Mouse (Mus musculus) hindbrain, embryonic 15.5 days (tissue): Measurements from ENCODE around the gene Arhgef28. TPM values are rescaled to one million over a fixed set of nuclear protein-coding genes. Genes with fewer than 3 reads are reported as not detected.
"Not testable (repeated sequence)": the region's sequence is repeated elsewhere in the genome, so short reads cannot be mapped to it uniquely, and the experiment has no call there.

Experiments
- ATAC-seq: fragments of 200-750 bp; cut with Nextera tagmentation; 2 replicates; pipeline ENCODE4 v1.8.0; 2017; ENCODE audit warnings: low read depth, moderate number of reproducible peaks, moderate TSS enrichment; ENCODE audit not compliant: low FRiP score
- H3K27ac ChIP-seq: fragments of 300-500 bp; sonication (generic); replicated peaks from 2 replicates; pipeline ENCODE4 v1.5.1; 2015; ENCODE audit warnings: mild to moderate bottlenecking, inconsistent platforms
- H3K27me3 ChIP-seq: fragments of 300-500 bp; sonication (generic); 2 replicates; pipeline ENCODE4 v1.6.1; 2015; ENCODE audit warnings: control low read depth, inconsistent platforms
- H3K36me3 ChIP-seq: fragments of 300-500 bp; sonication (generic); 2 replicates; pipeline ENCODE4 v1.6.1; 2015; ENCODE audit warnings: control low read depth, inconsistent platforms
- H3K4me1 ChIP-seq: fragments of 300-500 bp; sonication (generic); replicated peaks from 2 replicates; pipeline ENCODE4 v1.6.1; 2015; ENCODE audit warnings: control low read depth, inconsistent platforms
- H3K4me2 ChIP-seq: fragments of 300-500 bp; sonication (generic); 2 replicates; pipeline ENCODE4 v1.6.1; 2015; ENCODE audit warnings: moderate library complexity, mild to moderate bottlenecking, inconsistent platforms
- H3K4me3 ChIP-seq: fragments of 300-500 bp; sonication (generic); 2 replicates; pipeline ENCODE4 v1.5.1; 2015; ENCODE audit warnings: mild to moderate bottlenecking, inconsistent platforms
- H3K9ac ChIP-seq: fragments of 300-500 bp; sonication (generic); 2 replicates; pipeline ENCODE4 v1.6.1; 2015; ENCODE audit warnings: inconsistent platforms
- H3K9me3 ChIP-seq: fragments of 300-500 bp; sonication (generic); 2 replicates; pipeline ENCODE4 v1.6.1; 2016; ENCODE audit warnings: control low read depth, inconsistent platforms
- WGBS: fragments of 180-500 bp; shearing (Covaris S2); methylation state at CpG from one replicate; pipeline ENCODE4 v1.1.7; 2015; 5-methylcytosine and 5-hydroxymethylcytosine counted together
- polyA plus RNA-seq: library from polyadenylated mRNA; unstranded; fragments of >200 nt; fragmentation: Nextera tagmentation; extraction: Ambion mirVana; gene quantifications from 2 replicates; pipeline ENCODE4 v1.2.1, GENCODE M21; 2015

Arhgef28 gene
- polyA plus RNA-seq, 1 experiment from 2014 or later = 29.3 TPM

DNA sequence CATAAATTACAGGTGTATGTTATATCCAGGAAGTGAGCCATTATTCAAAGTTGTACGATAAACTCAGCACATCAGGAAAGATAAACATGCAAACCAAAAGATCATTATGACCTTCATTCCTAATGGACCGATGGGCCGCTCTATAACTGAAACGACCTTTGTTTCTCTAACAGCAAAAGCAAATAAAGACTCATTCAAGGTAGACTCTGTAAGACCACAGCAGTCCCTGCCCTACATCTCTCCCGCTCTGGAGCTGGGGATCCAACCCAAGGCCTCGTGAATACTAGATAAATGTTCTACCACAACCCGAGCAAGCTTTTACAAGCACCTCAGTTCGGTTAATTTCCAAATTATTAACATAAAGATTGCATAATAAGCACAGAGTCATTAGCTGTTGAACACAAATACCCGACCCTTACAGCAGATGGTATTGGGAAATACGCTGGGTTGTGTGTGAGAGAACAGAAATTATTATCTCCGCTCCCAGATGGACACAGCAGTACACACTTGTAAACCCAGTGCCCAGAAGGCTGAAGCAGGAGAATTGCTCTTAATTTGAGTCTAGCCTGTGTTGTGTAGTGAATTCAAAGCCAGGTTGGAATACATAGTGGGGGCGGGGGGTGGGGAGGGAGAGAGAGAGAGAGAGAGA lies 113.8 kb downstream of the Arhgef28 start:
- H3K27me3 ChIP-seq = no peaks in the 10 kb centered on the region
- 90% methylated on average over 12 of the region's 12 CpGs for WGBS

DNA sequence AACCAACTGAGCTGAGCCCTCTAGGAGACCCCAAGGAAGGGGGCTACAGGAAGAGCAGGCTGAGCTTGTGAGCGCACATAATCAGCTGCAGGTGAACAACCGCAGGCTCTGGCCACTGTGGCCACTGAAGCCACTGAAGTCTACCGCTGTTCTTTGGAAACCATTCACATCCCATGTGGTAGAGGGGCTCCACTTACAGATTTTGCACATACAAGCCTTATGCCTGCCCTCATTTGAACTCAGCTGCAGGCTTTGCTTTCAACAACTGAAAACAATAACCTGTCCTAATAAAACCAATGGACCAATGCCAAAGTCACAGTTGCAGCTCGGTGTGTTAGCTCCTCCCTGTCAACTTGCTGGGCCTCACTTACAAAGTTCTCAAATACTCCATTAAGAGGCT lies 126.6 kb downstream of the Arhgef28 start:
- 81% methylated on average over 4 of the region's 4 CpGs for WGBS
- Histone ChIP-seq H3K4me3 (no peak overlapping the region), H3K9me3 (no peaks in the 10 kb centered on the region), H3K4me2 (no peak overlapping the region), H3K4me1 (no peaks in the 10 kb centered on the region), H3K36me3 (no peaks in the 10 kb centered on the region), H3K27me3 (no peaks in the 10 kb centered on the region), H3K27ac (no peak overlapping the region), H3K9ac (no peak overlapping the region)
- ATAC-seq = no peak

More for the DNA sequence above, 113.8 kb downstream of the Arhgef28 start:
- Histone ChIP-seq H3K4me2 (no peak overlapping the region), H3K9me3 (no peaks in the 10 kb centered on the region), H3K36me3 (no peaks in the 10 kb centered on the region), H3K9ac (no peak overlapping the region), H3K4me3 (no peak overlapping the region), H3K4me1 (0 out of 2 replicates have a peak, but pooled peaks cover 5% of the 10 kb centered on the region), H3K27ac (no peak overlapping the region)
- ATAC-seq = no peak

DNA sequence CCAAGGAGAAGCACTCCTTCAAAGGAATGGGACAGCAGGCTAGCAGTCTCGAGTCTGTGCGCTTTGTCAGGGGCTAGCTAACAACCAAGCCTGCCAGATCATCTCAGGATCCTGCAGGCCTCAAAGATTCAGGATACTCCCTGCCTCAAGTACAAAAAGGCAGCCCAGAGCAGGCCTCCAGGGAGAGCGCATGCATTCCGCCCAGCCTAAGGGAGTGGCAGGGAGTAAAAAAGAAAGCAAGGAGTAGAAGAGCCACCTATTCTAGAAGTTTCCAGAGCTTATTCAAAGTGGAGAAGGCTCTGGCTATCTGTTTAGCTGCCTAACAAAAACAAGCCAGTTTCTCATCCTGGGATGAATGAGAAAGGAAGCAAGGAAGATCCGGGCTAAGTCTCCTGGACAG lies 128.0 kb downstream of the Arhgef28 start:
- Histone ChIP-seq H3K27me3 (no peaks in the 10 kb centered on the region), H3K4me1 (no peaks in the 10 kb centered on the region), H3K27ac (no peak overlapping the region), H3K4me2 (no peak overlapping the region), H3K4me3 (no peak overlapping the region), H3K9me3 (no peaks in the 10 kb centered on the region), H3K9ac (no peak overlapping the region), H3K36me3 (no peaks in the 10 kb centered on the region)
- ATAC-seq = no peak
- 82% methylated on average over 5 of the region's 5 CpGs for WGBS

DNA sequence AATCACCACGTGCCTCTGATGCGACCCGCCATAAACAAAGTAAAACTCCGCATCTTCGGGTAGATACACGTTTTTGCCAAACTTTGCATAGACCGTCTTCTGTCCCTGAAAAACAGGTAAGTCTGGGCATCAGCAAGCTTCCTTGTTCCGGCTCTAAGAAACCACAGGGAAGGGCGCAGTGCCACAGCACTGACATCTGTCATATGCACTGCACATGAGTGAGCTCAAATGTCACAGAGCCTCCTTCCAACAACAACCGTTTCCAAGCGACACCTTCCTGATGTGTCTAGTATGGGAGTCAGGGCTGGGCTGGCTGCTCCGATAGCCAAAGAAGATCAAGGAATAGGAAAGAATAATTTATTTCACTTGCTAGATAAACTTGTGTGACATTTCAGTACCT lies 129.0 kb downstream of the Arhgef28 start:
- H3K27me3 ChIP-seq = no peaks in the 10 kb centered on the region
- H3K4me2 ChIP-seq = no peak overlapping the region
- 91% methylated on average over 12 of the region's 12 CpGs for WGBS
- no peak for ATAC-seq
- H3K9ac ChIP-seq = no peak overlapping the region
- no peak overlapping the region for H3K27ac ChIP-seq
- H3K4me3 ChIP-seq = no peak overlapping the region
- no peaks in the 10 kb centered on the region for H3K9me3 ChIP-seq
- no peaks in the 10 kb centered on the region for H3K36me3 ChIP-seq
- H3K4me1 ChIP-seq = no peaks in the 10 kb centered on the region

DNA sequence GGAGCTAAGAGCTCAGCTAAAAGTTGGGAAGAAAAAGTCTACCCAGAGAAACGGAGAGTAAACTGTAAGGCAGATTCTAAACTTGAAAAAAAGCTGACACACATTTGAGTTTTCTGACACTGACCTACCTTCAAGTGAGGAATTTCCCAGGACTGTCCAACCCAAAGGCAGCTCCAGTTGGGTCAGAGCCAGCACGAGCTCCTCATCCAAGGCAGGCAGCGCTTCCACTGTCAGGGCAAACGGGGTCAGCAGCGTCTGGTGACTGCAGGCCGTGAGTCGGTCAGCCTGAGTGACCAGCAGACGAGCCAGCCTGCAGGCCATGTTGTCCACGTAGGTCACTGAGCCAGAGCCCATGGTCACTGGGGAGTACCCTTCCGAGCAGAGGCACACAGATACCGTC lies 131.4 kb downstream of the Arhgef28 start:
- no peaks in the 10 kb centered on the region for H3K27me3 ChIP-seq
- no peak for ATAC-seq
- no peaks in the 10 kb centered on the region for H3K36me3 ChIP-seq
- no peak overlapping the region for H3K9ac ChIP-seq
- H3K4me3 ChIP-seq = no peak overlapping the region
- H3K9me3 ChIP-seq = no peaks in the 10 kb centered on the region
- no peak overlapping the region for H3K4me2 ChIP-seq
- 65% methylated on average over 11 of the region's 11 CpGs for WGBS
- no peaks in the 10 kb centered on the region for H3K4me1 ChIP-seq
- H3K27ac ChIP-seq = no peak overlapping the region

DNA sequence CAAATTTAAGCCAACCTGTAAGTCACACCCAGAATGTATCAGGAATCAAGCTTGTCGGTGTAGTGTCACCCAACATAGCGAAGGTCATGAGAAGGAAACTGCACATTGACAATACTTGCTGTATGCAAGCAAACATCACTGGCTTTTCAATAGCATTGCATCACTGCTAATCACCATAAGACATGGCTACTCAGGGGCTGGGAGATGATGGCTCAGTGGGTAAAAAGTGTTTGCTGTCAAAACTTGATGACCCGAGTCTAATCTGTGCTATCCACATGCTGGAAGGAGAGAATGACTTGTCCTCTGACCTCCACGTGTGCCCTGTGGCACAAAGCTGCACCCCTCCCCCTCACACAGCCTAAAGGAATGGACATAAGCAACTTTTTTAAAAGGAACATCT lies 133.0 kb downstream of the Arhgef28 start:
- ATAC-seq = no peak
- H3K4me3 ChIP-seq = no peak overlapping the region
- WGBS = 64% methylated on average over 4 of the region's 4 CpGs

DNA sequence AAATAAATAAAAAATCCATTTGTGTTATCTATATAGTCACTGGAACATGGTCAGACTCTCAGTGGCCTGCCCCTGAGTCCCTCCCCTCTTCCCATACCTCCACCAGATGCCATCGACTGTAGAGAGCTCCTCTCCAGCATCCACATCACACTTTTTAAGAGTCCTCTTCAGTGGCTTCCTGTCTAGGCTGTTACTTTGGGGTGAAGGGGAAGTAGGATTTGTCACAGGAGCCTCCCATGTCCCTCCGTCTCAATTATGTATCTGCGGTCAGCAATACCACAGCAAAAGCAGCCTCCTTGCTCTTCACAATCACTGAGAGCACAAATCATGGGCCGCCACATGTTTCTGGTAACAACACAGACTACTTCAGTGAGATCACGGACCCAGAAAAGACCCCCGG lies 135.8 kb downstream of the Arhgef28 start:
- Histone ChIP-seq H3K27ac (no peak overlapping the region), H3K4me3 (no peak overlapping the region), H3K9me3 (no peaks in the 10 kb centered on the region), H3K4me1 (no peaks in the 10 kb centered on the region), H3K36me3 (no peaks in the 10 kb centered on the region), H3K4me2 (no peak overlapping the region), H3K27me3 (no peaks in the 10 kb centered on the region), H3K9ac (no peak overlapping the region)
- ATAC-seq = no peak
- WGBS = 97% methylated on average over 6 of the region's 6 CpGs

More for the DNA sequence above, 133.0 kb downstream of the Arhgef28 start:
- Histone ChIP-seq H3K4me1 (no peaks in the 10 kb centered on the region), H3K27ac (no peak overlapping the region), H3K9ac (no peak overlapping the region), H3K4me2 (no peak overlapping the region), H3K9me3 (no peaks in the 10 kb centered on the region), H3K27me3 (no peaks in the 10 kb centered on the region), H3K36me3 (no peaks in the 10 kb centered on the region)

DNA sequence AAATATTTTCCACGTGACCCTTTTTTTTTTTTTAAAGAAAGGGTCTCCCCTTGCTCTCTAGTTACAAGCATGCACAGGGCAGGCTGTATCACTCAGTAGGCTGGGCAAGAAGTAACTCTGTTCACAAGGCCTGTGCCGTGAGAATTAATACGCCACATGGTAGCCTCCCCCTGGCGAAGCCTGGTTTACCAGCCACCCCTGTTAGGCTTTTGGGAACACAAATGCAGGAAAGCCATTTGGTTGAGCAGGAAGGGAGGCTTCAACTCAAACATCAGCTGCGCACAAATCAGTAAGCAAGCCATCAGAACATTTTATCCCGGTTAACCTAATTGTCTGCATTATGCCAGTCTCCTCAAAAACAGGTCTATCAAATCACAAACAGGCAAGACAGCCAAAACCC lies 136.6 kb downstream of the Arhgef28 start:
- Histone ChIP-seq H3K27ac (no peak overlapping the region), H3K36me3 (no peaks in the 10 kb centered on the region), H3K4me1 (no peaks in the 10 kb centered on the region), H3K4me3 (no peak overlapping the region), H3K4me2 (no peak overlapping the region), H3K9me3 (no peaks in the 10 kb centered on the region), H3K9ac (no peak overlapping the region), H3K27me3 (no peaks in the 10 kb centered on the region)
- 94% methylated on average over 6 of the region's 6 CpGs for WGBS
- no peak for ATAC-seq

DNA sequence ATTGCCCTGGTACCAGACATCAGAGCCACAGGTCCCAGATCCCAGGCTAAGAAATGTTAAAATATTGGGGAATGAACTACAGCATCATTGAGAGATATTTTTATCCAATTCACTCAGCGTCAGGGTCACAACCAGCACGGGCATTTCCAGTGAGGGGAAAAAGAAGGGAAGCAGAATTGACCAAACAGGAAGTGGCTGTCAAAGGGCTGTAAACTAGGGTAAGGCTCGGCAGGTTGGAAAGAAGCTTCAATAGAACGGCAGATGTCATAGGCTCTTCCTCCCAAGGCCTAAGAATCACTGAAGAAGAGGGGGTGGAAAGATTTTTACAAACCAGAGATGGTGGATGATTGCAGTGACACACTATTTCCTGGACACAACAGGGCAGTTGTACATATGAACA lies 143.4 kb downstream of the Arhgef28 start:
- H3K27me3 ChIP-seq = no peaks in the 10 kb centered on the region

DNA sequence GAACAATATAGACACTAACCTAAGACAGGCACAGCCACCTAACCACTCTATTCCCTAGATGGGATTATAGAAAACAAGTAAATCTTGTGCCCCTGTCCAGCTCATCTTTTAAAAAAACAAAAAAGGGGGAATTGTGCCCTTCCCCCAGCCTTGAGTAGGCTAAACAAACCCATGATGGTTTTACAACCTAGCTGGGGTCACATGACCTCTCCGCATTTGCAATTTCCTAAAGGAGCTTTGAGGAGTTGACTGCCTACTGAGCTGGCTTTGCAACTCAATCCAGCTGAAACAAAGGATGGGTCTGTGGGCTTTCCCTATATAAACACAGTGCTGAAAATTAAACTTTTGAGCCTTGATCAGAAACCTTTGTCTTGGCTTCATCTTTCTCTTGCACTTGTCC lies 146.1 kb downstream of the Arhgef28 start:
- H3K4me2 ChIP-seq, H3K9ac ChIP-seq, H3K4me3 ChIP-seq, H3K36me3 ChIP-seq, ATAC-seq, H3K4me1 ChIP-seq, H3K27ac ChIP-seq, H3K9me3 ChIP-seq, H3K27me3 ChIP-seq: not testable (repeated sequence)
- WGBS = 73% methylated on average over 1 of the region's 1 CpGs

More for the DNA sequence above, 143.4 kb downstream of the Arhgef28 start:
- H3K9me3 ChIP-seq = no peaks in the 10 kb centered on the region
- H3K27ac ChIP-seq = no peak overlapping the region
- WGBS = 78% methylated on average over 4 of the region's 4 CpGs
- no peaks in the 10 kb centered on the region for H3K4me1 ChIP-seq
- no peak overlapping the region for H3K4me3 ChIP-seq
- H3K36me3 ChIP-seq = no peaks in the 10 kb centered on the region
- no peak for ATAC-seq
- no peak overlapping the region for H3K4me2 ChIP-seq
- H3K9ac ChIP-seq = no peak overlapping the region

DNA sequence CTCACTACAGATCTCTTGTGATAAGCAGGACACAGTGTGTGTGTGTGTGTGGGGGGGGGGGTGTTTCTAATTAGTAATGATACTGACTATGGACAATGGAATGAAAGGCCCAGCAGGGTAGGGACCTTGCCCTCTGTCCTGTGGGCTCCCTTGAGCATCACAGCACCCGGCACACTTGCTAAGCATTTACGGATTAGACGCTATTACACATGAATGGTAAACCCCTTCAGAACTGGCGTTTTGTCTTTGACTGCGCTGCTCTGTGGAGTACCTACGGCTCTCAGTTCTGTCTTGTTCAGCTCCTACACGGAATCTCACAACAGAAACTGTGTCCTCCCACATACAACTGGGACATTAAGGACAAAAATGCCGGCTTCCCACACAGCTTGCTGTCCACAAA lies 151.0 kb downstream of the Arhgef28 start:
- ATAC-seq = no peak
- no peak overlapping the region for H3K4me3 ChIP-seq
- no peaks in the 10 kb centered on the region for H3K9me3 ChIP-seq
- H3K9ac ChIP-seq = no peak overlapping the region
- no peak overlapping the region for H3K27ac ChIP-seq
- H3K27me3 ChIP-seq = no peaks in the 10 kb centered on the region
- 0 out of 2 replicates have a peak, but pooled peaks cover 5% of the 10 kb centered on the region for H3K4me1 ChIP-seq
- 27% methylated on average over 8 of the region's 8 CpGs for WGBS
- H3K36me3 ChIP-seq = no peaks in the 10 kb centered on the region
- no peak overlapping the region for H3K4me2 ChIP-seq

DNA sequence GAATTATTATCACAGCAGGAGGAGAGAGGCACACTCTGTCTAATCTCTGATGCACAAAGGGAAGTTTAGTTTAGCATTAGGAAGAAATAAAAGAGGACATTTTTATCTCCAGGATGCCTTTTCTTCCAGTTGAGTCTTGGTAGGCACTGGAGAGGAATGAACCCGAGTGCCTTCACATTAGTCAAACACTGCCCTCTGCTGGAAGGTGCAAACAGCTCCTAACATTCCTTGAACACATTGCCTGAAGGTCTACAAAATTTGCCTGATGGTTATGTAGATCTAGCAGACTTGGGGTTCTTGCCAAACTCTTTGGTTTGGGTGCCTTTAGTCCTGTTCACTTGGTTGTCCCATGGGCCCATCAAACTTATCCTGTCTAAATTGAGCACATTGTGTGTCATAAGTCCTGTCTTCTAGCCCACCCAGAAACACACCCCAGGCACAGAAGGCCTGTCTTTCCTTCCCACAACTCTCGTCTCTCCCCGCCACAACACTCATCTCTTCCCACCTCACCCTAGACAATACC lies 165.6 kb downstream of the Arhgef28 start:
- no peak for ATAC-seq
- H3K36me3 ChIP-seq = no peaks in the 10 kb centered on the region
- H3K4me2 ChIP-seq = no peak overlapping the region
- H3K9ac ChIP-seq = no peak overlapping the region
- no peak overlapping the region for H3K4me3 ChIP-seq
- no peaks in the 10 kb centered on the region for H3K9me3 ChIP-seq
- 63% methylated on average over 3 of the region's 3 CpGs for WGBS
- H3K27ac ChIP-seq = no peak overlapping the region
- H3K4me1 ChIP-seq = no peaks in the 10 kb centered on the region
- H3K27me3 ChIP-seq = no peaks in the 10 kb centered on the region

DNA sequence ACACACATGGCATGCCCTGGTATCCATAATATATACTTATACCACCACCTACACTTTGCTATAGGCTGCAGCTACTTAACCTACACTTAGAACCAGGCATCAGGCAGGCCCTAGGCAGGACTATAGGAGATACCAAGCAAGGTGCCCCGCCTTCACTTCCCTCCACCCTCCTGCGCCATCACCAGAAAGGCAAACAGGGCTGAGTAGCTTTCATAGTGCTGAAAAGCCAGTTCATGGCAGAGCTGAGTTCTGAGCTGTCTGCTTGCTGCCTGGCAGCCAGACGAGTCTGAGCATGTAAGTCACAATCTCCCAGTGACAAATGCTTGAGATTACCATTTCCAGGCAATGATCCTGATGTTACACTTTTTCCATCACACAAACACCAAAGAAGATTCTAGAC lies 167.5 kb downstream of the Arhgef28 start:
- Histone ChIP-seq H3K4me3 (no peak overlapping the region), H3K4me1 (no peaks in the 10 kb centered on the region), H3K9ac (no peak overlapping the region), H3K9me3 (no peaks in the 10 kb centered on the region), H3K27ac (no peak overlapping the region), H3K4me2 (no peak overlapping the region), H3K27me3 (no peaks in the 10 kb centered on the region), H3K36me3 (no peaks in the 10 kb centered on the region)
- ATAC-seq = no peak
- 82% methylated on average over 3 of the region's 3 CpGs for WGBS
